Mouse (Mus musculus): Measurements from ENCODE around the gene Gan. TPM values are rescaled to one million over a fixed set of nuclear protein-coding genes. Genes with fewer than 3 reads are reported as not detected.

The Gan gene
- total and polyA plus RNA-seq, 3 experiments: 1.5 to 2.9 (median 2.8) TPM

DNA sequence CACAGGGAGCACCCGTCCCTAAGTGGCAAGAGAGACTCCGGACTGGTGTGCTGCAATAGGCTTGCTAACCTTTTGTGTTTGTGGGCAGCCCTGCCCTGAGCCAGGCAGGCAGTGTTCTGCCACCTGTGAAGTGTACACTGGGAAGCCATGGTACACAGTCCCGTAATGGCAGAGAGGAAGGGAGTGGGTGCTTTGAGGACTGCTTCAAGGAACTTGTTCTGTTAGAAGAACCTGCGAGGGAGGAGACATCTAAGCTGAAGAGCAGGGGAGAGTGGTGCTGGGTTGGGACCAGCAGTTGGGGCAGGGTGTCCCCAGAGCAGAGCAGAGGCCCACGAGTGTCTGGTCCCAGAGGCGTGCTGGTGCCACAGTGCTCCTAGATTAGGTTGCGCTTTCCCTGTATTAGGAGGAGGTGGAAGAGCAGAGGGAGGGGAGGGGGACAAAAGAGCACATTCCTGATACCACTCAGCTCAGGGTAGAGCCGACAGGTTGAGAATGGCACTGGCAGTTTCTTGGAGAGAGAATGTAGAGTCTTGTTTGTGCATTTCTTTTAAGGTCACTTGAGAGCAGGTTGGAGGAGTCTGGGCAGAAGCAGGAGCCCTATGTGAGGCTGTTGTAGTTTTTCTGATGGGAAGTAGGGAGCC lies 9.4 kb downstream of the Gan start:
- Histone ChIP-seq H3K4me1 (ENCODE audit: control insufficient read depth in 1 of 2, insufficient read depth in 2 of 2) (0 out of 4 replicates have a peak, but pooled peaks cover 0 to 4% of the 10 kb centered on the region in 2 experiments), H3K27ac (ENCODE audit: insufficient read depth, low read depth) (no peak overlapping the region), H3K36me3 (replicated peaks in 1 of 2; ENCODE audit: control insufficient read depth in 1 of 2, insufficient read depth in 1 of 2, low read length in 1 of 2) (peaks cover 0 to 42% of the 10 kb centered on the region in 2 experiments), H3K4me2 (ENCODE audit: insufficient read depth, low read depth, poor library complexity, severe bottlenecking) (no peak overlapping the region), H3K4me3 (replicated peaks in 1 of 3; ENCODE audit: low read depth in 2 of 3, low read length in 2 of 3, poor library complexity in 1 of 3) (no peak overlapping the region), H3K27me3 (replicated peaks) (no peaks in the 10 kb centered on the region), H3K9me3 (replicated peaks; ENCODE audit: low read length) (no peaks in the 10 kb centered on the region), H3K9ac (ENCODE audit: insufficient read depth, low read depth) (no peak overlapping the region), H3K79me2 (replicated peaks; ENCODE audit: control insufficient read depth, extremely low read depth, insufficient read depth, poor library complexity, severe bottlenecking) (0 out of 2 replicates have a peak, but pooled peaks cover 4% of the 10 kb centered on the region)
- in situ Hi-C loops (cut with MboI; ENCODE audit: low pct_ligation_motif_present, low pct_unique_long_range_greater_than_20kb, low sequenced_read_pairs) (no loop called here), dilution Hi-C loops (cut with MboI; ENCODE audit: extremely low pct_ligation_motif_present, extremely low pct_unique_long_range_greater_than_20kb, low sequenced_read_pairs) (no loop called here)
- TF ChIP-seq TBP (conservative IDR thresholded peaks at IDR 0.05; ENCODE audit: low read depth, low read length) (no peak), KAT2A (IDR thresholded peaks at IDR 0.05; ENCODE audit: insufficient replicate concordance, low read length) (no peak), ZC3H11A (IDR thresholded peaks at IDR 0.05; ENCODE audit: low read depth, low read length) (no peak), MEF2A (IDR thresholded peaks at IDR 0.05; ENCODE audit: borderline replicate concordance, low read depth, low read length) (no peak), ETS1 (conservative IDR thresholded peaks at IDR 0.05; ENCODE audit: low read depth, low read length) (no peak), HCFC1 (IDR thresholded peaks at IDR 0.05; ENCODE audit: low read depth, low read length) (no peak), POLR2A (IDR thresholded peaks at IDR 0.05; ENCODE audit: low read depth, low read length) (no peak), NELFE (IDR thresholded peaks at IDR 0.05; ENCODE audit: low read depth, low read length) (no peak), MXI1 (IDR thresholded peaks at IDR 0.05; ENCODE audit: low read depth, low read length) (no peak), CTCF (conservative IDR thresholded peaks at IDR 0.05 in 1 of 2, IDR thresholded peaks at IDR 0.05 in 1 of 2; ENCODE audit: low read depth in 2 of 2, low read length in 2 of 2) (no peak), TCF12 (IDR thresholded peaks at IDR 0.05; ENCODE audit: low read depth, low read length) (no peak), USF1 (IDR thresholded peaks at IDR 0.05; ENCODE audit: low read depth, low read length) (no peak), NRF1 (IDR thresholded peaks at IDR 0.05; ENCODE audit: low read depth, low read length) (no peak), MYC (IDR thresholded peaks at IDR 0.05; ENCODE audit: low read depth, low read length) (no peak), E2F4 (IDR thresholded peaks at IDR 0.05; ENCODE audit: insufficient replicate concordance, low read depth, low read length) (no peak), UBTF (IDR thresholded peaks at IDR 0.05; ENCODE audit: low read depth, low read length) (no peak), ZKSCAN1 (IDR thresholded peaks at IDR 0.05; ENCODE audit: borderline replicate concordance, low read depth, low read length) (no peak), CHD2 (IDR thresholded peaks at IDR 0.05; ENCODE audit: low read length) (no peak)
- DNase-seq (ENCODE audit: extremely low read depth): no peak

DNA sequence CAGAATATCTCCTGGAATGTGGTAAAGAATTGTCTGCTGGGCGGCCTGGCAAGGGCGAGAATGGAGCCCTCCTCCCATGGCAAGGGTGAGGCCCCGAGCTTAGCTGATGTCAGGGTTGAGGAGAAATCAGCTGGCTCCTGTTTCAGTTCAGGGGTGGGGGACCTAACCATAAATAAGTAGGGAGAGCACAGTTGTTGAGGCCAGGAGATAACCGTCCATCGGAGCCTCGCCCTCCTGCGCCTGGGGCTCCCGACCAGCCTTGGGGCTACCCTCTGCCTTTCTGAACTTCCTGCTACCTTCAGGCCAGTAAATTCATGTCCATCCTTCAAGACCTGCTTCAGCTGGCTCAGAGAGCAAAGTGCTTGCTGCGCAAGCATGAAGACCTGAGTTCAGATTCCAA lies 10.4 kb downstream of the Gan start:
- Histone ChIP-seq H3K9me3 (replicated peaks; ENCODE audit: low read length) (no peaks in the 10 kb centered on the region), H3K36me3 (replicated peaks in 1 of 2; ENCODE audit: control insufficient read depth in 1 of 2, insufficient read depth in 1 of 2, low read length in 1 of 2) (peaks cover 0 to 45% of the 10 kb centered on the region in 2 experiments), H3K79me2 (replicated peaks; ENCODE audit: control insufficient read depth, extremely low read depth, insufficient read depth, poor library complexity, severe bottlenecking) (0 out of 2 replicates have a peak, but pooled peaks cover 4% of the 10 kb centered on the region), H3K27me3 (replicated peaks) (no peaks in the 10 kb centered on the region), H3K27ac (ENCODE audit: insufficient read depth, low read depth) (no peak overlapping the region), H3K9ac (ENCODE audit: insufficient read depth, low read depth) (no peak overlapping the region), H3K4me1 (ENCODE audit: control insufficient read depth in 1 of 2, insufficient read depth in 2 of 2) (0 out of 4 replicates have a peak, but pooled peaks cover 0 to 4% of the 10 kb centered on the region in 2 experiments), H3K4me2 (ENCODE audit: insufficient read depth, low read depth, poor library complexity, severe bottlenecking) (no peak overlapping the region), H3K4me3 (replicated peaks in 1 of 3; ENCODE audit: low read depth in 2 of 3, low read length in 2 of 3, poor library complexity in 1 of 3) (no peak overlapping the region)
- DNase-seq (ENCODE audit: extremely low read depth): no peak
- no peak for TF ChIP-seq PAX5 (IDR thresholded peaks at IDR 0.05; ENCODE audit: low read length)
- TF ChIP-seq TBP (conservative IDR thresholded peaks at IDR 0.05; ENCODE audit: low read depth, low read length): no peak
- no peak for TF ChIP-seq CTCF (conservative IDR thresholded peaks at IDR 0.05 in 1 of 2, IDR thresholded peaks at IDR 0.05 in 1 of 2; ENCODE audit: low read depth in 2 of 2, low read length in 2 of 2)
- no peak for TF ChIP-seq NRF1 (IDR thresholded peaks at IDR 0.05; ENCODE audit: low read depth, low read length)
- no peak for TF ChIP-seq GABPA (IDR thresholded peaks at IDR 0.05; ENCODE audit: insufficient replicate concordance, low read depth, low read length)
- TF ChIP-seq ELF1 (IDR thresholded peaks at IDR 0.05; ENCODE audit: low read depth, low read length): no peak
- no peak for TF ChIP-seq ZKSCAN1 (IDR thresholded peaks at IDR 0.05; ENCODE audit: borderline replicate concordance, low read depth, low read length)
- TF ChIP-seq TCF12 (IDR thresholded peaks at IDR 0.05; ENCODE audit: low read depth, low read length): no peak
- no peak for TF ChIP-seq RCOR1 (conservative IDR thresholded peaks at IDR 0.05; ENCODE audit: low read depth, low read length)
- TF ChIP-seq SMC3 (IDR thresholded peaks at IDR 0.05; ENCODE audit: low read depth, low read length): no peak
- no peak for TF ChIP-seq ZNF384 (IDR thresholded peaks at IDR 0.05; ENCODE audit: low read depth, low read length)
- TF ChIP-seq IRF4 (IDR thresholded peaks at IDR 0.05; ENCODE audit: low read depth, low read length): no peak
- TF ChIP-seq POLR2A (IDR thresholded peaks at IDR 0.05; ENCODE audit: low read depth, low read length): no peak
- TF ChIP-seq UBTF (IDR thresholded peaks at IDR 0.05; ENCODE audit: low read depth, low read length): no peak
- no peak for TF ChIP-seq EP300 (IDR thresholded peaks at IDR 0.05; ENCODE audit: low read length)
- no peak for TF ChIP-seq NELFE (IDR thresholded peaks at IDR 0.05; ENCODE audit: low read depth, low read length)
- no peak for TF ChIP-seq MAFK (IDR thresholded peaks at IDR 0.05; ENCODE audit: insufficient replicate concordance, low read length)
- dilution Hi-C loops (cut with MboI; ENCODE audit: extremely low pct_ligation_motif_present, extremely low pct_unique_long_range_greater_than_20kb, low sequenced_read_pairs) (no loop called here), in situ Hi-C loops (cut with MboI; ENCODE audit: low pct_ligation_motif_present, low pct_unique_long_range_greater_than_20kb, low sequenced_read_pairs) (no loop called here)

All from CH12.LX (cell line).